Mouse (Mus musculus) G1E (cell line): Measurements from ENCODE around the gene Clpb.

ENCODE experiments used
- CTCF ChIP-seq: IDR thresholded peaks from 2 replicates; pipeline ENCODE4 v1.5.1; 2012; ENCODE audit warnings: low read depth, low read length, inconsistent platforms, mixed read lengths
- POLR2AphosphoS5 ChIP-seq: IDR thresholded peaks from 2 replicates; pipeline ENCODE4 v1.6.1; 2012; ENCODE audit warnings: low read depth, low read length, inconsistent platforms; ENCODE audit not compliant: insufficient replicate concordance
- TAL1 ChIP-seq: conservative IDR thresholded peaks from 2 replicates; pipeline ENCODE4 v1.6.1; 2012; ENCODE audit warnings: low read depth, low read length, inconsistent platforms, mixed read lengths

- TF ChIP-seq CTCF (peak; percentile 40), TAL1 (no peak), POLR2AphosphoS5 (no peak)
Measured at GRCm38 (mm10) chr7:101679591-101679990, 16.2 kb downstream of the Clpb start.
